Mouse (Mus musculus) lung, postnatal 10 days (tissue): ENCODE measurements at regions not wholly inside any gene's neighbourhood (a gene's known extent, or its start where the extent isn't known, plus 50 kb on each side); places are given as distances from the start of the nearest gene placed in this dataset.

Experiments
- DNase-seq: peaks from one replicate; pipeline ENCODE4 v3.0.0; 2021

DNA sequence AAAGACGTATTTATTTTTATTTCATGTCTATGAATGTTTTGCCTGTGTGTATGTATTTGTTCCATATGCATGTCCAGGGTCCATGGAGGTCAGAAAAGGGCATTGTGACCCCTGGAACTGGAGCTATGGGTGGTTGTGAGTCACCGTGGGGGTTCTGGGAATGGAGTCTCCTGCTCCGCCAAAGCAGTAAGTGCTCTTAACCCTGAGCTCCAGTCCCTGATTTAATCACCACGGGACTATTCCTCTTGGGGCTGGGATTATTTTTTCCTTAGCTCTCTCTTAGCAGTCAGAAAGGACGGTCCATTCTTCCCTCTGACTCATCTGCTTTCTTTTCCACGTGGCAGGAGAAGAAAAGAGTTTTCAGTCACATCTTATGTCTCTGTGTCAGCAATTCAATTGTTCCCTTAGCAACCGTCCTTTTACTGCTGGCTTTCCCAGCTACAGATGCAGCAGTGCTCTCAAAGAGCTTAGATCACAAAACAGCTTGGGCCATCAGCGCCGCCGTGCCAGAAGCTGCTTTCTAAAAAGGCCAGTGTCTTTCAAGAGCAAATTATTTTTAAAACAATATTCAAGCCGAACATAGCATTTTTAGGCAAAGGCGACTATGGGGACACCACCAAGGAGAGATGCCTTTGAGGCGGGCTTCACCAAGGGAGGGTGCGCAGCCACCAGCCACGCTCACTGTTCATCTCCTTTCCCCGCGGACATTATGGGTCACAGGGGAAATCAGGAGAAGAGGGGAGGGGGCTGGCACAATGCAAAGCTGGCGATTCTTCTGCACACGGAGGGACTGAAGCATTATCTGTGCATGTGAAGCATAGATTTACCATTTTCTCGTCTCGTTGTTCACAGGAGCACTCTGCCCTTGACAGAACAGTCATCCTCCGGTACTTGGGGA, 110.8 kb downstream of the Map3k7 start:
- peak; percentile 30 for DNase-seq

GRCm38 (mm10) chr4:32076391-32076925, 112.6 kb downstream of the Map3k7 start:
- no peak for DNase-seq

DNA sequence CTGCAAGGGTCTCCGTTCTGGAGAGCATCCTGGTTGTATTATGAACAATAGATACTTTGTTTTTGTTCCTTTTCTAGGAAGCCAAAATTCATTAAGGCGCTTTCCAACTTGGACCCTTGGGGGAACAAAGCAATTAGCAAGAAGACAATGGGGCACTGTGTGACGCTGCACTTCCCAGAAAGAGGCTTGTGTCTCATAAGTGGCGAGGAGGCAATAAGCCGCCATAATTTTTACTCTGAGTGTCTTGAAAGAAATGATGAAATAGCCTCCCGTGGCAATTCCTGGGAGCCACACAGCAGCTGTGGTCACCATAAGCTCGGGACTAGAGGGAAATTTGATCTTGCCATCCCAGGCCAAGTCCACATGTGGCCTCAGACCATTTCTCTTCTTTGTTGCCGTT, 119.6 kb downstream of the Map3k7 start:
- DNase-seq, result no peak

- no peak for DNase-seq
These were observed 120.5 kb downstream of the Map3k7 start for GRCm38 (mm10) chr4:32084250-32084869.

- no peak for DNase-seq
These were observed 121.1 kb downstream of the Map3k7 start for GRCm38 (mm10) chr4:32085040-32085439.

DNA sequence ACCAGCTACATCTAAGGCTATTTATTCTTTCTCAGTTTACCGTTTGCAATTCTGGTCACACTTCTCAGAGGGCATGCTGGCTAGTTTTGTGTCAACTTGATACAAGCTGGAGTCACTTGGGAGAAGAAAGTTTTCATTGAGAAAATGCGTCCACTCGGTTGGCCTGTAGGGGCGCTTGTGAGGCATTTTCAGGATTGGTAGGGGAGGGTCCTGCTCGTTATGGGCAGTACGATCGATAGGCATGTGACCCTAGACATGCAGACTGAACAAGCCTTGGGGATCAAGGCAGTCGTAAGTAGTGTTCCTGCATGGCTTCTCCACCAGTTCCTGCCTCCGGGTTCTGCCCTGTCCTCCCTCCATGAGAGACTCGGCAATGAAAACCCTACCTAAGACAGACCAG, 127.2 kb downstream of the Map3k7 start:
- DNase-seq, result no peak

- DNase-seq, result no peak
These were observed 128.6 kb downstream of the Map3k7 start for GRCm38 (mm10) chr4:32092320-32093041.

GRCm38 (mm10) chr4:32098233-32098632, 134.3 kb downstream of the Map3k7 start:
- no peak for DNase-seq

DNA sequence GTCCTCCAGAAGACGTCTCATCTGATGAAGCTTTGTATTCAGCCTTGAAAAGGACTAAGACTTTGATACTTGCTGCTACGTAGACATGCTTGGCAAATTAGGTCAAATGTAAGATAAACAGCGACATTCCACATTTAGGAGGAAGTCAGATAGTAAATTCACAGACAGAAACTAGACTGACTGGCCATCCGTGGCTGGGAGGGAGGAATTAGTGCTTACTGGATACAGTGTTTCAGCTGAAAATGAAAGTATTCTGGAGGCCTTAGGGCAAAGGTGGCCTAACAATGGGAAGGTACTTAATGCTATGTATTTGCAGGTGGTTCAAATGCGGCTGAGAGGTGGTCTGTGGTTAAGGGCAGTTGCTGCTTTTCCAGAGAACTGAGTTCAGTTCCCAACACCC, 137.1 kb downstream of the Map3k7 start:
- DNase-seq, result no peak

DNA sequence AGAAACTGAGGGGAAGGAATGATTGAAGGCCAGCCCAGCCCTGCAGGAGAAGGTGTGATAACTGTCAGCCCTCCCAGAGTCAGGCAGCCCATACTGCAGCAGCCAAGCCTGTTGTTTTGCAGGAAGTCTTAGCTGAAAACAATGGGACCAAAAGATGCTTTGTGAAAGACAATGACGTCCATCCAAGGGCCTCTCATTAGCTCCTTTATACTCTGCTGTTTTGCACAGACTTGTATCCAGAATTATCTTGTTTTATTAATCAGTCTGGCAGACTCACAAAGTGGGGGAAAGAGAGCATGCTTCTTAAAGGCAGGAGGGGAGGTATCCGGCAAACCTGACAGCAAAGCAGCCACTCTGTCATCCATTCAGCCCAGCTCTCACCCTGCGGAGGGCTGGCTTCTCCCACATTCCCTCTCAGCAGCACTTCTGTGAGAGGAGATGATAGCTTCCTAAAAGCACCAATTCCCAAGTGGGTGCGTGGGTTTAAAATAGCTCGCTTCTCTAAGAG, 131.9 kb upstream of the Bach2 start:
- DNase-seq, result no peak

GRCm38 (mm10) chr4:32122320-32122719, 116.3 kb upstream of the Bach2 start:
- no peak for DNase-seq

DNA sequence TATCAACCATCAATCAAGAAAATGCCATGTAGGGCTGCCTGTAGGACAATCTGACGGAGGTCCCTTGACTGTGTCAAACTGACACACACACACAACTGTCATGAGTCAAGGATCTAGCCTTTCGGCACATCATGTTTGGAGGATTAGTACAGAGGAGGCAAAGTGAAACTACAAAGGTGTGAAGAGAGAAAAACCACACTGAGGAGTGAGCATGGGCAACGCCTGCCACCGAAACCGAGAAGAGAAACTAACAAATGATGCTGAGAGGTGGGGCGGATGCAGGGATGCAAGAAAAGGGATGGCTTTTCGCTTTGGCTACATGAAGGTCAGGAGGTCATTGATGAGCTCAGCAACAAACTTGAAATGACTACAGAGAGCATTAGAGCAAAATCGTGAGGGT, 111.8 kb upstream of the Bach2 start:
- DNase-seq, result no peak

DNA sequence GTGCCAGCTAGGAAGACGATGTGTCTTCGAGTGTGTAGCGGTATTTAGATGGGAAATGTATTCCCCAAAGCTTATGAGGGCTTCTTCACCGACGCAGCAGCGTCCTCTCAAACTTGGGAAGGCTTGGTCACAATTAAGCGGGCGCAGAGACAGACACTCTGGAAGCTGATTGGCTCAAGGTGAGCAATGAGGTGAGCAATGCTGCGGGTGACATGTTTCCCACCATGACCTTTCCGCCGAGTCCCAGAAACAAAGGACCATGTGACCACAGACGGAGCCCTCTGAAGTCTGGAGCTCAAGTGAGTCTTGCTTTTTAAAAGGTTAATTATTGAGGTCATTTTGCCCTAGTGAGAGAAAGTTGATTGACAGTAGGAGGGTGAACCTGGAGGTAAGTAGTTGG, 108.0 kb upstream of the Bach2 start:
- DNase-seq, result no peak

DNA sequence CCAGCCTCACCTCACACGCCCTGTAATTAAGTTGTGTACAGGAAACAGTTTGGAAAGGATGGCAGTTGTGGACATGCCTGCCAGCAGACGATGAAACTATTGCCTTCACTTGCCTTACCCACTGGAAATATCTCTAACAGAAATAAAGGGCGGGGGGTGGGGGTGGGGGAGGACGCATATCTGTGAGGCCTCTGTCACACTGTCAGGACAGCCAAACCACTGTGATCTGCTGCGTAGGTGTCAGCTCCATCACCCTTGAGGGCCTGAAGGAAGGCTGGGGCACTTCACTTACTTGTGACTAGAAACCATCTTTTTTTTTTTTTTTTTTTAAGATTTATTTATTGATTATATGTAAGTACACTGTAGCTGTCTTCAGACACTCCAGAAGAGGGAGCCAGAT, 106.8 kb upstream of the Bach2 start:
- DNase-seq, result no peak

DNA sequence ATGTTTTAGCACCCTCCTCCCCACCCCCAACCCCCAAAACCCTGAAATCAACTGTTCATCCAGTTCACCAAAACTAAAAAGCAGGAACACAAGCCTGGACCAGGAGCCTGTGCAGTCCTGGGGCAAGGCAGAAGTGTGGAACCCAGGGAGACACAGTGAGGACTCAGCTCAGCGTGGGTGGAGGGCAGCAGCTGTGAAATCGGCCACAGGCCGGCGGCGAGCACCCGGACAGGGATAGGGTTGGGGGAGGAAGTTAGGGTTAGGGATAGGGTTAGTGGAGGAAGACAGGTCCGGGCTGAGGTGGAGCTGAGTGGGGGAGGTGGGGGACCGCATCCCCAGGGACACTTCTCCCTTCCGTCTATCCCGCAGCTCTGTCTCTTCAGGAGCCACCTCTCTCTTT, 102.5 kb upstream of the Bach2 start:
- DNase-seq, result no peak

GRCm38 (mm10) chr4:32137243-32137642, 101.4 kb upstream of the Bach2 start:
- DNase-seq, result no peak

- peak; percentile 50 for DNase-seq
These were observed 100.6 kb upstream of the Bach2 start for GRCm38 (mm10) chr4:32137966-32138365.

GRCm38 (mm10) chr4:32139586-32139985, 99.0 kb upstream of the Bach2 start:
- DNase-seq, result no peak

DNA sequence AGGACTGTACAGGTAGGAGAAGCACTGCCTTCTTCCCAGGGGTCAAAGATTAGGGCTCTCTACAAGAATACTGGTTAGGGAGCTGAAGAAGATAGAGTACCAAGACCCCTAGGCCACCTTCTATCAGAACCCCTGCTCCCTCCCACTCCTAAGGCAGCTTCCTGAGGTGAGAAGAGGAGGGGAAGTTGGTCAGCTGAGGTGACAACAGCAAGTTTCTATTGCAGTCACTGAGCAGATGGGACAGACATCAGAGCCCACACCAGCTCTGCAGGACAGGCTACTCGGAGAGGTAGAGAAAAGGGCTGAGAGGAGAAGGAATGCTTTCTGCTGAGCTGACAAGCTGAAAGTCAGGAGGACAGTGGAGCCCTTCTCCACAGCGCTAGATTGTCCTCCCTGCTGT, 98.5 kb upstream of the Bach2 start:
- no peak for DNase-seq

DNA sequence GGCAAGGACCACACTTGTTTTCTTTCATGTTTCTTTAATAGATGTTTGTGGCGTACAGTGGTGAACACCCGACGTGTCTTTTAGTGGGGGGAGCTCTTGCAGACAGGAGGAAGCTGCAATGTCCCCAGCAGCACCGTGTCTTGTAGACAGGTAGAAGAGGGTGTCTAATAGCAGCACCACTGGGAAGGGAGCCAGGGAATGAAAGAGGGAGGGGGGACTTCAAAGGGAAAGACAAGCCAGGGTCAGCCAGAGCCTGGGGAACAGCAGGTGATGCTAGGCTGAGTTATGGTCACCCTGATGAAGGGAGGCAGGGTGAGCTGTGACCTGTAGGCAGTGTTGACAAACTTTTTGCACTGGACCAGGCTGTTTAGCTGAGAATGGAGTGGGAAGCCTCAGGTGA, 96.4 kb upstream of the Bach2 start:
- no peak for DNase-seq

- DNase-seq, result no peak
These were observed 91.5 kb upstream of the Bach2 start for GRCm38 (mm10) chr4:32147146-32147545.

GRCm38 (mm10) chr4:32148597-32148996, 90.0 kb upstream of the Bach2 start:
- DNase-seq, result no peak

GRCm38 (mm10) chr4:32149171-32149570, 89.4 kb upstream of the Bach2 start:
- no peak for DNase-seq
